Mouse (Mus musculus): ENCODE data around the gene Padi1. TPM values are rescaled to one million over a fixed set of nuclear protein-coding genes. Genes with fewer than 3 reads are reported as not detected.

Gene Padi1
- polyA plus RNA-seq, 1 experiment from 2014 or later, result not detected

- Histone ChIP-seq H3K4me2 (ENCODE audit: low read length) (no peak overlapping the region), H3K27ac (ENCODE audit: low read length) (no peak overlapping the region), H3K4me3 (replicated peaks; ENCODE audit: low read length) (no peak overlapping the region), H3K27me3 (replicated peaks; ENCODE audit: control insufficient read depth, insufficient read depth, low read length) (no peaks in the 10 kb centered on the region), H3K4me1 (replicated peaks; ENCODE audit: control insufficient read depth, insufficient read depth, low read length) (no peaks in the 10 kb centered on the region), H3K36me3 (ENCODE audit: control insufficient read depth, insufficient read depth) (no peaks in the 10 kb centered on the region), H3K9me3 (ENCODE audit: control insufficient read depth, low read length) (no peaks in the 10 kb centered on the region), H3K9ac (replicated peaks; ENCODE audit: low read depth, low read length) (no peak overlapping the region)
- 77% methylated on average over 3 of the region's 3 CpGs for WGBS
- no peak for ATAC-seq
Measured at GRCm38 (mm10) chr4:140801364-140801763, 44.2 kb downstream of the Padi1 start.

DNA sequence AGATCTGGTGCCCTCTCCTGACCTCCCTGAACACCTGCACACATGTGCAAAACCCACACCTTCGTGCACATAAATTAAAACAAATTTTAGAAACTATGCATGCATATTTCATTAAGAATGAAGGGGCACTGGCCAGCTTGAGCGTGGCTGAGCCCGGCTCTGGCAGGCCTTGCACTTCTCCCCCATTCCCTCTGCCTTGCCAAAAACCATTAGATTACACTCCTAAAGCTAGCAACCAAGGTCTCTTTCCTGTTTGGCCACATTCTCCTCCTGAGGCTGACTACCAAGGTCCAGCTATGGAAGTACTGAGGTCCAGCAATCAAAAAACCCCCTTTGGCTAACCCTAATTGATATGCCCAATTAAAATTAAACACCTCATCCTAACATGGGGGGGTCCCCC is 48.8 kb downstream of the Padi1 start:
- H3K4me3 ChIP-seq (replicated peaks; ENCODE audit: low read length), result no peak overlapping the region
- H3K36me3 ChIP-seq (ENCODE audit: control insufficient read depth, insufficient read depth), result no peaks in the 10 kb centered on the region
- H3K4me1 ChIP-seq (replicated peaks; ENCODE audit: control insufficient read depth, insufficient read depth, low read length), result no peaks in the 10 kb centered on the region
- H3K27me3 ChIP-seq (replicated peaks; ENCODE audit: control insufficient read depth, insufficient read depth, low read length), result no peaks in the 10 kb centered on the region
- no peak overlapping the region for H3K27ac ChIP-seq (ENCODE audit: low read length)
- H3K9ac ChIP-seq (replicated peaks; ENCODE audit: low read depth, low read length), result no peak overlapping the region
- WGBS, result 88% methylated on average over 3 of the region's 3 CpGs
- no peak overlapping the region for H3K4me2 ChIP-seq (ENCODE audit: low read length)
- ATAC-seq, result no peak
- H3K9me3 ChIP-seq (ENCODE audit: control insufficient read depth, low read length), result no peaks in the 10 kb centered on the region

DNA sequence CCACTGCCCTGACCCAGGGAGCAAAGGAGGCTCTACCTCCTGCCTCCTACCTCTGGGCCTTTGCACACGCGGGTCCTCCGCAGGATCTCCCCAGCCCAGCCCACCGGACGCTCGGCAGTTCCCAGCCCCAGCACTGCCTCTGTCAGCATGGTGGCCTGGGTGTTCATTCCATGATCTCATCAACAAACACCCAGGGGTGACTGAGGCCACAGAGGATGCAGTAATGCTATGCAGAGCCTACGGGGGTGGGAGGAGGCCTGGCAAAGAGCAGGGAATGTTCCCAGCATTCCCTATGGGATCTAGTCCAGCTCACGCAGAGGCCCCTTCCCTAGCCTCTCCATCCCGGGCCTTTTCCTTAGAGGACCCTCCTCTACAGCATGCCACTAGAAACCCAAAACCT is 50.9 kb downstream of the Padi1 start:
- Histone ChIP-seq H3K36me3 (ENCODE audit: control insufficient read depth, insufficient read depth) (no peaks in the 10 kb centered on the region), H3K27me3 (replicated peaks; ENCODE audit: control insufficient read depth, insufficient read depth, low read length) (no peaks in the 10 kb centered on the region), H3K4me1 (replicated peaks; ENCODE audit: control insufficient read depth, insufficient read depth, low read length) (no peaks in the 10 kb centered on the region), H3K27ac (ENCODE audit: low read length) (no peak overlapping the region), H3K9me3 (ENCODE audit: control insufficient read depth, low read length) (no peaks in the 10 kb centered on the region), H3K4me2 (ENCODE audit: low read length) (no peak overlapping the region), H3K9ac (replicated peaks; ENCODE audit: low read depth, low read length) (no peak overlapping the region), H3K4me3 (replicated peaks; ENCODE audit: low read length) (no peak overlapping the region)
- 83% methylated on average over 9 of the region's 9 CpGs for WGBS
- no peak for ATAC-seq

- no peak for ATAC-seq
- H3K27me3 ChIP-seq (replicated peaks; ENCODE audit: control insufficient read depth, insufficient read depth, low read length), result no peaks in the 10 kb centered on the region
- H3K27ac ChIP-seq (ENCODE audit: low read length), result no peak overlapping the region
- H3K9me3 ChIP-seq (ENCODE audit: control insufficient read depth, low read length), result no peaks in the 10 kb centered on the region
- H3K36me3 ChIP-seq (ENCODE audit: control insufficient read depth, insufficient read depth), result no peaks in the 10 kb centered on the region
- no peak overlapping the region for H3K4me2 ChIP-seq (ENCODE audit: low read length)
- H3K4me3 ChIP-seq (replicated peaks; ENCODE audit: low read length), result no peak overlapping the region
- WGBS, result 46% methylated on average over 9 of the region's 9 CpGs
- H3K9ac ChIP-seq (replicated peaks; ENCODE audit: low read depth, low read length), result no peak overlapping the region
- H3K4me1 ChIP-seq (replicated peaks; ENCODE audit: control insufficient read depth, insufficient read depth, low read length), result no peaks in the 10 kb centered on the region
Measured at GRCm38 (mm10) chr4:140793795-140794194, 51.8 kb downstream of the Padi1 start.

DNA sequence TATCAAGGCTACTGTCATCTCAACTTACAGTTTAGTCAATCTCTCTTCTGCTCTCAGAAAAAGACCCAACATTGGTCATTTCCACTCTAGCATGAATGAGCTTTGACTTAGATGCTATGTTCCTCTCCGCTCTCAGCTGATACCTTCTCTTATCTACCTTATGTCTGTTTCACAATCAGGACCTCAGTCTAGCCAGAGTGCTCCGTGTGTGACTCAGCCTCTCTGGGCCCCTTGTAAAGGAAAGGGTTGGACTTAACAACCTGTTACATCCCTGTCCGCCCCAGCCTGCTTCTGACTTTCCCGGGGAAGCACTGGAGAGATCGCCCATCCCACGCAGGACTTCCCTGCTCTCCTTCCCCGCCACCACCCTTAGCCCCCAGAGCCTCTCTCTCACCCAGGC is 53.0 kb downstream of the Padi1 start:
- H3K4me3 ChIP-seq (replicated peaks; ENCODE audit: low read length), result no peak overlapping the region
- no peaks in the 10 kb centered on the region for H3K27me3 ChIP-seq (replicated peaks; ENCODE audit: control insufficient read depth, insufficient read depth, low read length)
- no peak overlapping the region for H3K4me2 ChIP-seq (ENCODE audit: low read length)
- no peak overlapping the region for H3K27ac ChIP-seq (ENCODE audit: low read length)
- H3K36me3 ChIP-seq (ENCODE audit: control insufficient read depth, insufficient read depth), result no peaks in the 10 kb centered on the region
- 92% methylated on average over 7 of the region's 7 CpGs for WGBS
- H3K9ac ChIP-seq (replicated peaks; ENCODE audit: low read depth, low read length), result no peak overlapping the region
- H3K4me1 ChIP-seq (replicated peaks; ENCODE audit: control insufficient read depth, insufficient read depth, low read length), result no peaks in the 10 kb centered on the region
- H3K9me3 ChIP-seq (ENCODE audit: control insufficient read depth, low read length), result no peaks in the 10 kb centered on the region
- ATAC-seq, result no peak

DNA sequence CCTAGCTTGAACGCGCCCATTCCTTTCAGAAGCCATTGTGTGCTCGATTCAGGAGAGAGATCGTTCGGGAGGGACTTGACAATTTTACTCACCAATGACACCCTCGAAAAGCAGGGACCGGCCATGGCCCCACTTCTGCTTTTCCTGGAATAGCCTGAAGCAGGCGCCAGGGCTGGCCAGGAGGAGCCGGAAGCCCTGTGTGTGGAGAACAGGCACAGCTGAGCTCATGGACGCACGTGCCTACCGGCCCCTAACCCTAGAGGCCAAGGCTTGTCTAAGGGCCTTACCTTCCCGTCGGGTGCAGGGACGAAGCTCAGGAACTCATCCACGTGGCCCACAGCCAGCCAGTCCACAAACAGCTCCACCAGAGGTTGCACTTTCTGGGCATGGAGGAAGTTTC is 54.5 kb downstream of the Padi1 start:
- Histone ChIP-seq H3K4me3 (replicated peaks; ENCODE audit: low read length) (no peak overlapping the region), H3K9ac (replicated peaks; ENCODE audit: low read depth, low read length) (no peak overlapping the region), H3K36me3 (ENCODE audit: control insufficient read depth, insufficient read depth) (no peaks in the 10 kb centered on the region), H3K4me1 (replicated peaks; ENCODE audit: control insufficient read depth, insufficient read depth, low read length) (no peaks in the 10 kb centered on the region), H3K27me3 (replicated peaks; ENCODE audit: control insufficient read depth, insufficient read depth, low read length) (no peaks in the 10 kb centered on the region), H3K4me2 (ENCODE audit: low read length) (no peak overlapping the region), H3K9me3 (ENCODE audit: control insufficient read depth, low read length) (no peaks in the 10 kb centered on the region), H3K27ac (ENCODE audit: low read length) (no peak overlapping the region)
- 80% methylated on average over 16 of the region's 16 CpGs for WGBS
- ATAC-seq, result no peak

GRCm38 (mm10) chr4:140789983-140790382 is 55.6 kb downstream of the Padi1 start:
- Histone ChIP-seq H3K36me3 (ENCODE audit: control insufficient read depth, insufficient read depth) (no peaks in the 10 kb centered on the region), H3K27me3 (replicated peaks; ENCODE audit: control insufficient read depth, insufficient read depth, low read length) (no peaks in the 10 kb centered on the region), H3K9ac (replicated peaks; ENCODE audit: low read depth, low read length) (no peak overlapping the region), H3K9me3 (ENCODE audit: control insufficient read depth, low read length) (no peaks in the 10 kb centered on the region), H3K27ac (ENCODE audit: low read length) (no peak overlapping the region), H3K4me3 (replicated peaks; ENCODE audit: low read length) (no peak overlapping the region), H3K4me2 (ENCODE audit: low read length) (no peak overlapping the region), H3K4me1 (replicated peaks; ENCODE audit: control insufficient read depth, insufficient read depth, low read length) (no peaks in the 10 kb centered on the region)
- ATAC-seq, result no peak
- 89% methylated on average over 4 of the region's 4 CpGs for WGBS

- Histone ChIP-seq H3K4me2 (ENCODE audit: low read length) (no peak overlapping the region), H3K36me3 (ENCODE audit: control insufficient read depth, insufficient read depth) (no peaks in the 10 kb centered on the region), H3K27ac (ENCODE audit: low read length) (no peak overlapping the region), H3K9ac (replicated peaks; ENCODE audit: low read depth, low read length) (no peak overlapping the region), H3K27me3 (replicated peaks; ENCODE audit: control insufficient read depth, insufficient read depth, low read length) (no peaks in the 10 kb centered on the region), H3K4me1 (replicated peaks; ENCODE audit: control insufficient read depth, insufficient read depth, low read length) (no peaks in the 10 kb centered on the region), H3K4me3 (replicated peaks; ENCODE audit: low read length) (no peak overlapping the region), H3K9me3 (ENCODE audit: control insufficient read depth, low read length) (no peaks in the 10 kb centered on the region)
- ATAC-seq, result no peak
- WGBS, result 39% methylated on average over 6 of the region's 6 CpGs
Measured at GRCm38 (mm10) chr4:140788983-140789382, 56.6 kb downstream of the Padi1 start.

DNA sequence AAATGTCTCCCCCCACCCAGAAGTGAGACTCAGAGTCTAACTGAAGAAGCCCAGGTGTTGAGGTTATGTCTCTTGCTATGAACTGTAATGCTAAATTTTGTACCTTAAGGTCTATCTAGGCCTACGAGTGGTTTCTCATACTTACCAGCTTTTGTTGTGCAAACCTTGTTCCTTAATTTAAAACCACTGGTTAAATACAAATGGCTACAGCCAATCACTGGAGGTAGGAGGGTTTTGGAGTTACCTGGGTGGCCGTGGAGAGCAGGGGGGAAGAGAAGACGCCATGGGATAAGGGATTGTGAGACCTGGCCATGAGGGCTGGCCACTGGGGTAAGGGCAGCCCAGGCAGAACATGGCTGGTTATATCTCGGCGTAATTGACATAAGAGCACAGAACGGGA is 57.3 kb downstream of the Padi1 start:
- H3K9me3 ChIP-seq (ENCODE audit: control insufficient read depth, low read length), result no peaks in the 10 kb centered on the region
- WGBS, result 86% methylated on average over 6 of the region's 6 CpGs
- no peak for ATAC-seq

GRCm38 (mm10) chr4:140787414-140787813 is 58.2 kb downstream of the Padi1 start:
- no peaks in the 10 kb centered on the region for H3K9me3 ChIP-seq (ENCODE audit: control insufficient read depth, low read length)
- H3K36me3 ChIP-seq (ENCODE audit: control insufficient read depth, insufficient read depth), result no peaks in the 10 kb centered on the region
- H3K4me3 ChIP-seq (replicated peaks; ENCODE audit: low read length), result no peak overlapping the region
- H3K4me2 ChIP-seq (ENCODE audit: low read length), result no peak overlapping the region
- ATAC-seq, result no peak
- H3K4me1 ChIP-seq (replicated peaks; ENCODE audit: control insufficient read depth, insufficient read depth, low read length), result no peaks in the 10 kb centered on the region
- no peaks in the 10 kb centered on the region for H3K27me3 ChIP-seq (replicated peaks; ENCODE audit: control insufficient read depth, insufficient read depth, low read length)
- H3K9ac ChIP-seq (replicated peaks; ENCODE audit: low read depth, low read length), result no peak overlapping the region
- no peak overlapping the region for H3K27ac ChIP-seq (ENCODE audit: low read length)
- 84% methylated on average over 4 of the region's 4 CpGs for WGBS

More for the DNA sequence above, 57.3 kb downstream of the Padi1 start:
- H3K27me3 ChIP-seq (replicated peaks; ENCODE audit: control insufficient read depth, insufficient read depth, low read length), result no peaks in the 10 kb centered on the region
- no peak overlapping the region for H3K4me3 ChIP-seq (replicated peaks; ENCODE audit: low read length)
- no peak overlapping the region for H3K4me2 ChIP-seq (ENCODE audit: low read length)
- H3K4me1 ChIP-seq (replicated peaks; ENCODE audit: control insufficient read depth, insufficient read depth, low read length), result no peaks in the 10 kb centered on the region
- H3K36me3 ChIP-seq (ENCODE audit: control insufficient read depth, insufficient read depth), result no peaks in the 10 kb centered on the region
- H3K9ac ChIP-seq (replicated peaks; ENCODE audit: low read depth, low read length), result no peak overlapping the region
- no peak overlapping the region for H3K27ac ChIP-seq (ENCODE audit: low read length)

All from forebrain, embryonic 16.5 days (tissue).